Mouse (Mus musculus): ENCODE measurements around the gene Trim31.

GRCm38 (mm10) chr17:36869284-36869954, 28.5 kb upstream of the Trim31 start, which contains the start of gene Trim10:
- TF ChIP-seq REST (IDR thresholded peaks at IDR 0.05; ENCODE audit: insufficient read depth, insufficient read length) (no peak), MYOD1 (IDR thresholded peaks at IDR 0.05; ENCODE audit: control insufficient read depth in 1 of 3, insufficient read length in 2 of 3, low read depth in 2 of 3) (no peak), E2F4 (IDR thresholded peaks at IDR 0.05; ENCODE audit: insufficient read depth) (no peak)

All from myocyte (in vitro differentiated cells).